Mouse (Mus musculus): ENCODE measurements around the gene Kcnd2.

Gene Kcnd2

GRCm38 (mm10) chr6:21418246-21418645, 202.9 kb downstream of the Kcnd2 start:
- DNase-seq (ENCODE audit: extremely low read depth, low read depth), result no peak

- DNase-seq (ENCODE audit: extremely low read depth, low read depth), result no peak
These were observed 209.0 kb downstream of the Kcnd2 start for GRCm38 (mm10) chr6:21424202-21424785.

- no peak for DNase-seq (ENCODE audit: extremely low read depth, low read depth)
These were observed 215.8 kb downstream of the Kcnd2 start for GRCm38 (mm10) chr6:21431120-21431519.

- no peak for DNase-seq (ENCODE audit: extremely low read depth, low read depth)
These were observed 249.4 kb downstream of the Kcnd2 start for GRCm38 (mm10) chr6:21464719-21465118.

- DNase-seq (ENCODE audit: extremely low read depth, low read depth), result no peak
These were observed 256.7 kb downstream of the Kcnd2 start for GRCm38 (mm10) chr6:21471891-21472544.

GRCm38 (mm10) chr6:21482714-21483113, 267.4 kb downstream of the Kcnd2 start:
- DNase-seq (ENCODE audit: extremely low read depth, low read depth), result no peak

GRCm38 (mm10) chr6:21488536-21488935, 273.2 kb downstream of the Kcnd2 start:
- DNase-seq (ENCODE audit: extremely low read depth, low read depth), result no peak

- DNase-seq (ENCODE audit: extremely low read depth, low read depth), result no peak
These were observed 287.6 kb downstream of the Kcnd2 start for GRCm38 (mm10) chr6:21502921-21503320.

GRCm38 (mm10) chr6:21510621-21511239, 295.4 kb downstream of the Kcnd2 start:
- DNase-seq (ENCODE audit: extremely low read depth, low read depth), result no peak

- DNase-seq (ENCODE audit: extremely low read depth, low read depth), result no peak
These were observed 305.0 kb downstream of the Kcnd2 start for GRCm38 (mm10) chr6:21520351-21520750.

GRCm38 (mm10) chr6:21527489-21528074, 312.3 kb downstream of the Kcnd2 start:
- no peak for DNase-seq (ENCODE audit: extremely low read depth, low read depth)

GRCm38 (mm10) chr6:21534009-21534408, 318.7 kb downstream of the Kcnd2 start:
- no peak for DNase-seq (ENCODE audit: extremely low read depth, low read depth)

GRCm38 (mm10) chr6:21534820-21535219, 319.5 kb downstream of the Kcnd2 start:
- DNase-seq (ENCODE audit: extremely low read depth, low read depth), result no peak

GRCm38 (mm10) chr6:21551501-21551900, 336.2 kb downstream of the Kcnd2 start:
- no peak for DNase-seq (ENCODE audit: extremely low read depth, low read depth)

- DNase-seq (ENCODE audit: extremely low read depth, low read depth), result no peak
These were observed 355.7 kb downstream of the Kcnd2 start for GRCm38 (mm10) chr6:21570964-21571363.

- no peak for DNase-seq (ENCODE audit: extremely low read depth, low read depth)
These were observed 374.9 kb downstream of the Kcnd2 start for GRCm38 (mm10) chr6:21590156-21590555.

GRCm38 (mm10) chr6:21597424-21597823, 382.1 kb downstream of the Kcnd2 start:
- DNase-seq (ENCODE audit: extremely low read depth, low read depth), result no peak

GRCm38 (mm10) chr6:21609381-21610059, 394.2 kb downstream of the Kcnd2 start:
- DNase-seq (ENCODE audit: extremely low read depth, low read depth), result no peak

- no peak for DNase-seq (ENCODE audit: extremely low read depth, low read depth)
These were observed 414.7 kb downstream of the Kcnd2 start for GRCm38 (mm10) chr6:21629989-21630388.

GRCm38 (mm10) chr6:21655681-21656080, 440.4 kb downstream of the Kcnd2 start:
- no peak for DNase-seq (ENCODE audit: extremely low read depth, low read depth)

GRCm38 (mm10) chr6:21664135-21664534, 448.8 kb downstream of the Kcnd2 start:
- no peak for DNase-seq (ENCODE audit: extremely low read depth, low read depth)

- DNase-seq (ENCODE audit: extremely low read depth, low read depth), result no peak
These were observed 449.3 kb downstream of the Kcnd2 start for GRCm38 (mm10) chr6:21664638-21665037.

Data from MEL-GATA-1-ER (cell line).